Mouse (Mus musculus) ovary, postnatal 10 days (tissue): Measurements from ENCODE around the gene Iqck.
A peak's percentile ranks its signal among the peaks of the same experiment; 100 is the strongest.

ENCODE experiments used
- DNase-seq: peaks from one replicate; pipeline ENCODE4 v3.0.0; 2022; ENCODE audit warnings: low spot score

Iqck gene

DNA sequence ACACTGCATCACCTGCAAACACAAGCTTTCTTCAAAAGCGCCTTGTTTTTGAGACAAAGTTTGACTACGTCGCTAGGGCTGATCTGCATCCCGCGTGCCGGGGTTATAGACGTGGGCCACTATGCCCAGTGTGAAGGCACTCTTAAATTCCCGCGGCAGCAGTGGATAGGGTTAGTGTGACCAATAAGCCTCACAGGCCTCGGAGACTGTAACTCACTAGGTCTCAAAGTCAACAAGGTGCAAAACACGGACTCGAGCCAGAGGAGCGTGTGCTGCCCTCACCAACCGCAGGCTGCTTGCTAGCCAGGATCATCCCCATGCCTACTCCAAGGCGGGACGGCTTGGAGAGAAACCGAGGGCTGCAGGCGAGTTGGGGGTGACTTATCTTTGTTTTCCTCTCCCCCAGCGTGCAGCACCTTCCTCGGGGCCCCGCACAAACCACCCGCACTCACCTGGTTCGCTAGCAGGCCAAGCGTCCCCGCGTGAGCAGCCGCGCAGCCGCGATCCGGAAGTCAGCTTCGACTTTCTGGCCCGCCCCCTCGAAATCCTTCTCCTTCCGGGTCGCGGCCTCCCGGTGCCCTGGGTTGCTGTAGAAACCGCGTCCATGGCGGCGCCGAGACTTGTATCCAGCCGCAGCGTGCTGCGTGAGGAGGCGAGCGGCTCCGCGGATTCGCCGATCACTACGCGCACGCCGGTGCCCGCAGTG is at the start of gene Iqck:
TSS of gene Iqck (plus strand) at position 582 of the 706 bp plus-strand sequence.
- peak; percentile 89 for DNase-seq

DNA sequence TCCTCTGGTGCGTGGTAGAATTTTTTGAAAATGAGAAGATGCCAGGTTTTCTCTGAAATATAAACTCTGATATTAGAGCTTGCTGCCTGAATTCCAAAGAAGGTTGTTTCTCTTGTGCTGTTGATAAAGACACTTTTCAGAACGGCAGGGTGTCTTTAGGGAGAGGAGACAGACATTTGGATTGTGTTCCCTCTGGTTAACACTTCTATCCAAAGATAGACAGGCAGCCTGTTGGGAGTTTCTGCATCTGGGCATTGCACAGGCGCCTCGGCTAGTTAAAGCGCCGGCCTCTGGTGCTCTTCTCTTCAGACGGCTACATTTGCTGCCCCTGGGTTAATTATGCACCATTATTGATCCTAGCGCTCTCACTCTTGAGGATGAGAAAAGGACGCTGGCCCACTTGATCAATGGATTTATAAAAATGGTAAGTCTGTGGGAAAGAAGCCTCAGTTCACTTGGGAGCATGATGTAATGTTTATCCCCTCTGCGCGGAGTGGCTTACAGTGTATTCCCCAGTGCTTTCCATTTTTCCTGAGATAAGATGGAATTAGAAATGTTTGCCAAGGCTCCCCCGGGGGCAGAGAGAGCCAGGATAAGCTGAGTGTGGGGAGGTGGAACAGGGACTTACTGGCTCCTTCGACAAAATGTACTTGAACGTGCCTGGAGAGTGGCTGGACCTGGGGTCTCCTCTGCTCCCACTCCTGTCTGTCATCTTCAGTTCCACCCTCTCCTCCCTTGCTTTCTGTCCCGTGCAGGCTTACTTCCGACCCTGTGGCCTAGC is 48.7 kb upstream of the Iqck start:
- no peak for DNase-seq

DNA sequence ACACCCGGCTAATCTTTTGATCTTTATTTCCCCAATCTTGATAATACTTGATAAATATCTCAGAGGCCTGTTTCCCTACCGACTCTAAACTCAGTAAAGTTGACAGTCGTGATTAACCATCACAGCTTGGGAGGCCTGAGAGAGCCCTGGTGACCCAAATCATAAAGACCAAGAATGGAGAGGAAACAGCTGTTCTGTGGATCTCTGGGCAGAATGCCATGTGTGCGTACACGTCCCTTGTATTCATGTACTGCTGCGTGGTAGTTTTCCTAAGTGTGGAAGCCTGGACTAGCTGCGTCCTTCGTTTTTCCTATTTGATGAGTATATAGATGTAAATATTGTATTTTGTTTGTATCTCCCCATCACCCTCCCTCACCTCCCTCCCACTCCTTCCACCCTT is 47.7 kb upstream of the Iqck start:
- DNase-seq = no peak

DNA sequence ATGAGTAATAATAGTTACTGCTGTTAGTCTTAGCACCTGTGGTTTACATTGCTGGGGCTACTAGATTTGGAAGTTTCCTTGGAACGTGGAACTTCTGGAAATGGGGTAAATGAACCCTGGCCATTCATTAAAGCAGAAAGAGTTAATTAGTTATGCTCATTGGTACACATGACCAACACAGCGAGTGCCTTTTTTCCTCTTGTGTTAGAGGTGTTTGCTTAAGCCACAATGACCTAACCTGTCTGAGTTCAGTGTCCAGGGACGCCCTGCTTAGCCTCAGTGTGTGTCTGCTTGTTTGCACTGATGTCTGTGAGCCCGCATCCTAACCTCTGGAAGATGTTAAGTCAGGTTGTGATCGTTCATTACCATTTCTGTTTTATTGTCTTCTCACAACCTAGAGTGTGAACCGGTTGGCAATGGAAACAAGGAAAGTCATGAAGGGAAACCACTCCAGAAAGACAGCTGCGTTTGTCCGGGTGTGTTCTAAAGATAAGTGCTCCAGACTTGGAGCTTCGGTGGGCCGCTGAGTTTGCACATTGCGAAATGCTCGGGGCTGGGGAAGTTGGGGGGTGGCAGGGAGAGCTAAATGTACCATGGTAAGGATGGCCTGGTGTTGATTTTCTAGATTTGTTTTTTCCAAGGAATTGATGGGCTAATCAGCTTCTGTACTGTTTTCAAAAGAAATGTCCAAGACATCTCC is 44.0 kb upstream of the Iqck start:
- DNase-seq = no peak

DNA sequence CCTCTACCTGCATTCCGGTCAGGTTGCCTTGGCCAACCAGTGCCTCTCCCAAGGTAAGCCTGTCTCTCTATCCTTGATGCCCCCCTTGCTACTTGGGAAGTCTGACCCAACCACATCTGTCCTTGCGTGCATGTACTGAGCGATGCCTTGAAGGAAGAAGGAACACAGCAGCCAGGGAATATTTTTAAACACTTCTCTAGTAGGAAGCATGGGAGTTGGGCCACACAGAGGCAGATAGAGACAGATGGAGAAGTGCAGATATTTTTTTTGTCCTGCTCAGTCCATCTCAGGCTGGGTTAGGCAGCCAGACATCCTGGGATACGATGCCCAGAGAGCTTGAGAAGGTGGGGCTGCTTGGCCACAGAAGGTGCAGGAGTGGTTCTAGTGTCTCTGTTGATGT is 42.0 kb upstream of the Iqck start:
- no peak for DNase-seq

DNA sequence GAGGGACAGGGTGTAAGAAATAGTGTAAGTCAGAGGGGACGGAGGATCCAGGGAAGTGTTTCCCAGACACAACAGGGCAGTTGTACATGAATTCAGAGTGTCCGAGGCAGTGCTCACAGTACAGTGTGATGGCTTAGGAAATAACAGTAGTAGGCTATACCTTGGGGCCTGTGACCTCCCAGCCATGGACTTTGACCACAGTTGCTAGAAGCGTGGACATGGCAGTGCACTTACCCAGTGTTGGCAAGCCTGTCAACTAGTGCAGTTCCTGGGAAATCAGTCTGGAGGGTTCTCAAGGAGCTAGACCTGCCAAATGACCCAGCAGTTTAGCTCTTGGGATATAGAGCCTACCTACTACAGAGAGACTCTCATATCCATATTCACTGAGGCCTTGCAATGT is 39.3 kb upstream of the Iqck start:
- DNase-seq = no peak

DNA sequence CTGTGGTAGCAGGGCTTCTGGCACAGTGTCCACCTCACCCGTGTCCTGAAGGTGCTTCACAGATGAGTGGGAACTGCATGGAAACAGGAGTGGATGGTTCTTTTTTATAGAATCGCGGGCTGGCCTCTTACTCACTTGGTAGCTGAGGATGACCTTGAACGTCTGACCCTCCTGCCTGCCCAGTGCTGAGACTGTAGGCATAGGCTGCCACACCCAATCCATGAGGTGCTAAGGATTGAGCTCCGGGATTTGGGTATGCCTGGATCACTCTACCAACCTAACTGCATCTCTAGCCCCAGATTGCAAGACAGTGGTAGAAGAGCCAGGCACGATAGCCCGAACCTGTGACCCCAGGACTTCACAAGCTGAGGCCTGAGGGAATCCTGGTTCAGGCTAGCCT is 37.8 kb upstream of the Iqck start:
- no peak for DNase-seq

DNA sequence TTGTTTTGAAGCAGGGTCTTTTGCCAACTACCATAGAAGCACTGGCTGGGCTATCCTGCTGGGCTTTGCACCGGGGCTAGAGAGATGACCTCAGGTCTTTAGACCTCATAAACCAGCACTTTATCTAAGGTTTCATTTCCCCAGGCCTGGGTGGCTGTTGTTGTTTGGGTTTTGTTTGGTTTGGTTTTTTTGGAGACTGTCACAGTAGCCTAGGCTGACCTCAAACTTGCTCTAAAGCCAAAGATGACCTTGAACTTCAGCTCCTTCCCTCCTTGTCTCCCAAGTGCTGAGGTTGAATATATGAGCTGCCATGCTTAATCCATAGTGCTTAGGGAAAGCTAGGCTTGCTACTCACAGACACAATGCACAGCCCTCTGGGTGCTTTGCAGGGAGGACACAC is 35.9 kb upstream of the Iqck start:
- DNase-seq = no peak

DNA sequence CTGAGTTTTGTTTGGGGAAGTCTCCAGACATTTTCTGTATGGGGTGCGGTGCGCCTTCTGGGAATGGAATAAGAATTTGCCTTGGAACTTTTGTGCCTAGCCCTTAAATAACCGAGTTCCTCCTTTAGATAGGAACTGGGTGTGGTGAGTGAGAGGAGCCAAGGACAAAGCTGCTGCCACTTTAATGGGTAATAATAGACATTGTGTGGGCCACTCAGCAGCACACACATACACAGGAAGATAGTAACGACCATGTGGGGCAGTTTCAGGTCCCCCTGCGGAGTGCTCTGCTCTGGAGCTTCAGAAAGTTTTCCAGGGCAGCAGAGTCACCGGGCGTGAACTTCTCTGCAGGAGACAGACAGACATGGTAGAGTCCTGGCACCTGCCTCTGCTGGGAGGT is 34.2 kb upstream of the Iqck start:
- DNase-seq = no peak

DNA sequence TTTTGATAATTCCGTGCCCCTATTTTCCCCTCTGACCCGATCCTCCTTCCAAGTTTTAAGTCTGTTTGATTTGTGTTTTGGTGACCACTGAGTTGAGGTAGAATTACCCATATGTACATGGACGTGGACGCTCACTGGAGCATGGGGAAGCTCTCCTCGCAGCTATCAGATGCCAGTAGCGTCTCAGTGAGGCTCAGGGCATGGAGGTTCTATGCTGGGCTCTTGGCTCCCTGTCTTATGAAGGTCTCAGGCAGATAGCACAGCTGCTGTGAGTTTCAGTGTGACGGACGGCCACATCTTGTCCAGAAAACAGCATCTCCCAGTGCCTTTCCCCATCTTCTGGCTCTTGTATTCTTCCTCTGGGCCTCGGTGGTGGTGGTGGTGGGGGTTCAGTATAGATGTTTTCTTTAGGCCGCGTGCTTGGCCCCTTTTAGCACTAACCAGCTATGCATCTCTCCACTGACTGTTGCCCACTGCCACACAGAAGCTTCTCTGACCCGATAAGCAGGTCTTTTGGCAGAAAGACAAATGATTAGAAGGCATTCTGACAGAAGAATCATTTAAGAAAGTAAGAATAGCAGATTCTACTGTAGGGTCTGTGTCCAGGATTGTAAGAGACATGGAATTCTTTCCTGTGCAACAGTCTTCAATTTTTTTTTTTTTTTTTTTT is 33.5 kb upstream of the Iqck start:
- DNase-seq = no peak

DNA sequence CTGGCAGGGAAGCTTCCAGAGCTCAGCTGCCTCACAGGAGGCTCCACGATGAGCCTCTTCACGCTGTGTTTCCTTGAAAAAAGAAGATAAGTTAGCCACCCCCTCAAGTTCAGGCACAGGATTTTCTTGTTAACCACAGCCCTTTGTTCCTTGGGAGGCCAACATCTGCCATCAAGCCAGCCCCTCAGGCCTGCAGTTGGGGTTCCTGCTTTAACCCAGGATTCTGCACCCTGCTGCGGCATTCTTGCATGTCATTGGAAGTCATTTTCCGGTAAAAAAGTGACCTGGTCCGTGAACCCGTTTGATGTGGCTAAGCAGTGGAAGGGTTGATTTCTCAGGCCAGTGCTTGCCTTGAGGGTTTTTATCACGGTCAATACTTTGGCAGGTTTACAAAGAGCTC is 31.1 kb upstream of the Iqck start:
- DNase-seq = no peak

DNA sequence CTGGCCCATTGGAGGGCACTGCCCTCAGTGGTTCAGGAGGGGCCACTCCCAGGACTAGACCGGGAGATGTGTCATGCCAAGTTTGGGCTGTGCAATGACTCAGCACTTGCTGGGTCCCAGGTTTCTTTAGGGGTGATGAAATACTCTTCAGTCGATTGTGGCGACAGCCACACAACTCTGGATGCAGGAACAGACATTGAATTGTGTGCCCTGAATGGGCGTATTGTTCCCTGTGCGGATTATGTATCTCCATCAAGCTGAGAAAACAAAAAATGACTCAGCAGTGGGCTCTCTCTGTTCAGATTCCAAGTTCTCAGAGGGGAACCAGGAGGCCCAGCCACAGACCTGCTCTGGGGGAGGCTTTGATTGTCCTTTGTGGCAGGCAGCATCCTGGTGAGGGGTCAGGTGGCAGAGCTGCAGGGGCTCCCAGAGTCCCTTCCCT is 27.6 kb upstream of the Iqck start:
- no peak for DNase-seq

DNA sequence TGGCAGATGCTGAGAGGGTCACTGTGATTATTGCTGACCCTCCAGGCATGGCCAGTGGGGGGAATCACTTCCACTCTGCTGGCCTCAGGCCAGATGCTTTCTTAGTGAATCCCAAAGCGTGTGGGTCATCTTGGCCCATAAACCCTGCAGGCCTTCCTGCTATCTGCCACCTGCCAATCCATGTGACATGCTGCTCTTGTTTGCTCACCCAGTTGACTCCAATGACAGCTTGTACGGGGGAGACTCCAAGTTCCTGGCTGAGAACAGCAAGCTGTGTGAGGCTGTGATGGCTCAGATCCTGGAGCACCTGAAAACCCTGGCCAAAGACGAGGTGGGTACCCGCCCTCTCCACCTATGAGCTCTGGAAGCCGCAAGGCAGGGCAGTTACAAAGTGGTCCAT is 17.7 kb upstream of the Iqck start:
- no peak for DNase-seq

DNA sequence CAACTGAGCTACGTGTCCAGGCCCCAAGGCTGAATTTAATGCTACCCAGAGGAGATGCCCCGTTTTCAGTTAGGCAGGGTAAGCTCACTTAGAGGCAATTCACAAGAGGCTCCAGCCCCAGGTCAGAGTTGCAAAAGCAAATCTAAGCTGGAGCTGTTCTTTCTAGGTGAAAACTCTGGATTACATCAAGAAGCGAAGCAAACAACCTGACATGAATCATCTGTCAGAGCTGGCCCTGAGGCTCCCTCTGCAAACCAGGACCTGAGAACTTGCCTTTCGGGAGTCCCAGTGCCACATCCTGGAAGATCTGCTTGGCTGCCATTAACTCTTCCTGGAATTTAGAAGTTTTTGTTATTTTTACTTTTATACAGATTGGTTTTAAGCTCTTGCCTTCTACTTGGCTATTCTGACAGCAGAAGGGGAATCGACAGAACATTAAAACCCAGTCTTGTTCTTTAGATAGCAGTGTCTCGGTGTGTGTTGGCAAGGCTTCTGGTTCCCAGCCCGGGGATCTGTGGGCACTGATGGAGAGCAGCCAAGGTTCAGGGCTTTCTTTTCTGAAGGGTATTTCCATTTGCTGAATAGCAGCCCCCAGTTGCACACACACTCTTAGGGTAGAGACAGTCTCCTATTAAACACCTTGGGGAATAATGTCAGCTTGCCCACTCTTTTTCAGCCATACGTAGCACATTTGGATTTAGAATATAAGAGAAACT is 14.4 kb upstream of the Iqck start:
- DNase-seq = no peak

DNA sequence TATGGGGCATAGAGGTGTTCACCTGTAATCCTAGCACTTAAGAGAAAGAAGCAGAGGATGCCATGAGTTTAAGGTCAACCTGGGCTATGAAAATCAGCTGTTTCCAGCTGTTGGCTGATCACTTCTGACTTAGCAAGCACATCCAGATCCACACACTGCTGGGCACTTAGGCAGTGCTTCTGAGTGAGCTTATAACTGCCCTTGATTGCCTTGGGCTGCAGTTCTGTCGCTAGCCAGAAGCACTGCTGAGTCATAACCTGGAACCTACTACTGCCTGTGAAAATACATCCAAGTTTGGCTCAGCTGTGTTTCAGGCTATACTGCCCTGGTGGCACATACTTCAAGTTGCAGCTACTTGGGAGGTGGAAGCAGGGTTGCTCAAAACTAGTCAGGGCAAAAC is 13.8 kb upstream of the Iqck start:
- DNase-seq = no peak

DNA sequence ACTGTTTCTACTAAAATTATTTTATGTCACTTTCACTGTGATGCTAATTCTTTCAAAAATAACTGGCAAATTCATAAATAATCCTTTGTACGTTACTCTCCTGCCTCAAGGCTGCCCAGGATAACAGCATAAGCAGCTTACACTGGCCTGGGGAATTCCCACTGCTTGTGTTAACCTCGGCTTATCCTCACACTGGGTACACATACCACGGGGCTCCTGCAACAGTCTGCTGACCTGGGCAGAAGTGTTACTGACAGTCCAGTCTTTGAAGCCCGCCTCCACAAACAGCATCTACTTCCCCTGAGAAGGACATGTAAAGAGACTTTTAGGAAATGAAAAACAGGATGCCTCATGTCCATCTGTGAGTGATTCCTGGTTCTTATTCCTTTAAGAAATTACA is 12.6 kb upstream of the Iqck start:
- DNase-seq = no peak

DNA sequence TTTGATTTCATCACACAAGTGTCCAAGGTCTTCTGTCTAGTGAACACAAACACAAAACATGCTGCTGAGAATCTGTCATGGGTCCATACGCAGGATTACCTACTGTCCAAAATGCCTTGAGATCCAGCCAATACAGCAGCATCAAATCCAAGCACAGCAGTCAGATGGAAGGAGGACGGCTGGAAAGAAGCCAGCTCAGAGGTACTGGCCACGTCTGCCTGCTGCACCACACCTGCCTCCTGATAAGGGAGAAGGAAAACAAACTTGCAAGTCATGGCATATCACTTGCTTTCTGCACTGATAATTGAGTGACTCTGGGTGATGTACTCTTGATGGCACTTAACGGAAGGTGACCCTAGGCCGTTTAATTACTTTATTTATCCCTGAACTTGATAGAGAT is 10.4 kb upstream of the Iqck start:
- no peak for DNase-seq

DNA sequence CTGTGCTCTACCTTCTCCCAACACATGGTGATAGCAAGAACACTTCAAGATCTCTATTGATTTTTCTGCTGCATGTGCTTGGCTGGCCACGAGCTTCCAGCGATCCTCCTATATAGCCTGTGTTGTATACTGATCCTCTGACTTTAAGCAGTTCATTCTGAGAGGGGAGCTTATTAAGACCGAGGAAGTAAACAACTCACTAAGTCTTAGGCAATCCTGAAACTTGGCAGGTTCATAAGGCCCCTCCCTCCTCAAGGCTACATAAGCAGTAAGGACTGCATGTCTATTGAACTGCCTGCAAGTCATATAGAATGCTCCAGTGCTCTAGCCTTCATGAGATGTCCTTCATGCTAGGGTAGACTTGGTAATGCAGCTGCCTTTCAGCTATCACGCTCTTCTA is 9.2 kb upstream of the Iqck start:
- DNase-seq = no peak

DNA sequence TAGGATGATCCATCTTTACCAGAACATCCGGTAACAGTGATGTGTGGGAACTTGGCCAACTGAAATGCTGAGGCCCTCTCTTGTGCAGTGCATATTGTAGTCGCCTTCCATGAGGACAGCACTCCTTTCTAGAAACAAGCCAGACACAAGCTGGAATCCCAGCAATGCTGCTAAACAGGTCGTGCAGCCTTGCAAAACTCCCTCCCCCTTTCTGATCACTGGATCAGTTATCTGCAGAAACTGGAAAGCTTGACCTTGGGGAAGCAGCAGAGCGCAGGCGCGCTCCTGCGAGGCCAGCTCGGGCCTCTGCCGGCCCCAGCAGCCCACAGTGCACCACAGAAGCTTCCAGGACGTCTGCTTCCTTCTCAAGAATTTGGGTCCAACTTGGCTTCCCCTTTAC is 6.8 kb upstream of the Iqck start:
- DNase-seq = no peak

DNA sequence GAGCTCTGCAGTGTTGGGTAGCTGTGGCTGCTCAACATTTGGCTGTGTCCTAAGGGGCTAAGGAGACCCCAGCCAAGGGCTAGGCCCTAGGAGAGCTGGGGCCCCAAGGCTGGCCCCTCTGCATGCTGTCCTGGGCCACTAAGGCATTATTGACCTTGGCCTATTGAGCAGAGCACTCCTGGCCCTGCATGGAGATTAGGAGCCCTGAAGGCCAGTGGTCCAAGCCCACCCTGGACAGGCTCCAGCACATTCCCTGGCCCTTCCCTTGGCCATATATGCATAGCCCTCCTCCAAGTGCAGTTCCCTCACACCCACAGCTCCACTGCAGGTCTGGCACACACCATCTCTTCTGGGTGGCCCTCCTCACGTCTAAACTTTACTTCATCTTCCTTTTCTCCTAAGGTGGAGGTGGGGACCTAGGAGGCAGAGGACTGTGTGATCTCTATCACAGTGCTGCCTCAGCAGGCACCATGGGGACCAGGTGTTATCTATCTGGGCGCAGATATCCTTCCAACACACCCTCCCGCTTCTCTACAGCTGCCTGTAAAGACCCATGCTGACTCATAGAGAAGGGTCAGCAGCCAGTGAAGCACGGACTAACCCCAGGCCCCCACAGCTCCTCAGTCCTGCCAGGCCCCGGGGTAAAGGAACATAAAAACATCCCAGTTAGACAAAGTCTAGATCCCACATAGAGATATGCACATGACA is 5.9 kb upstream of the Iqck start:
- DNase-seq = no peak

DNA sequence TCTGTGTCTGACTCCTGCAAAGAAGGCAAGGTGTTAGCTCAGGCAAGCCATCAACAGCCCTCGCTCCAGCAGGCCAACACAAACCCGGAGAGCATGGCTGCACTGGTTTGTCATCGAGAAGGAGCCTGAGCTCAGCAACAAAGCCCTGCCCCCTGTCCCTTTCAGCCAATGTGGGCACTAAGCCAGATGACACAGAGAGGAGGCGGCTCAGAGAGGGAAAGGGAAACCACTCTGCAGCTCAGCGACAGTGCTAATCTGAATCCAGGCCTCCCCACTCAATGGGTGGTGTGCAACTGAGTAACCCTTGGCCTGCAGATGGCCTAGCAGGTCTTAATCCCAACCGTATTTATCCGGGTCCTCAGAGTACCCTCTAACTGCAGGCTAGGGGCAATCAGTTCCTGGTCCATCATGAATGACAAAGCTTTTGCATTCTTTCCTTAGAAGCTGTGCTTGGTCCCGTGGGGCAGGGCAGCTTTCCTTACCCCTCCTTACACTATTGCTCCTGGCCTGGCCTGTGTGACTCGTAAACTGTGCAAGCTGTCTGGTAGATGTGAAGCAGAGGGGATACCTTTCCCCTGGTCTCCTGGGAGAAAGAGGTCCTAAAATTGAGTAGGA is 4.8 kb upstream of the Iqck start:
- DNase-seq = no peak
